Mouse (Mus musculus) left cerebral cortex, adult 8-10 months (tissue): ENCODE measurements around the gene Dmrt2. TPM values are rescaled to one million over a fixed set of nuclear protein-coding genes. Genes with fewer than 3 reads are reported as not detected.
A peak's percentile ranks its signal among the peaks of the same experiment; 100 is the strongest.

Experiments
- DNase-seq, 2 experiments: peaks; one replicate each; pipeline ENCODE4 v3.0.0; 2022; ENCODE audit warnings: low spot score in 2 of 2
- total RNA-seq, 4 experiments: library from RNA; stranded (reverse); gene quantifications; 2 replicates each; pipeline ENCODE4 v1.2.4; 2022

The Dmrt2 gene
- 1 to 10 TPM; 1.1 to 1.8 (median 1.6) TPM for total RNA-seq

- peak in 1 of 2 experiments; percentile 15 for DNase-seq
Measured at GRCm38 (mm10) chr19:25672101-25672950, at the start of gene Dmrt2. Gene Dmrt2 (plus strand): TSS chr19:25672411.

GRCm38 (mm10) chr19:25628490-25628889 lies 43.7 kb upstream of the Dmrt2 start:
- peak in 1 of 2 experiments; percentile 22 for DNase-seq

DNA sequence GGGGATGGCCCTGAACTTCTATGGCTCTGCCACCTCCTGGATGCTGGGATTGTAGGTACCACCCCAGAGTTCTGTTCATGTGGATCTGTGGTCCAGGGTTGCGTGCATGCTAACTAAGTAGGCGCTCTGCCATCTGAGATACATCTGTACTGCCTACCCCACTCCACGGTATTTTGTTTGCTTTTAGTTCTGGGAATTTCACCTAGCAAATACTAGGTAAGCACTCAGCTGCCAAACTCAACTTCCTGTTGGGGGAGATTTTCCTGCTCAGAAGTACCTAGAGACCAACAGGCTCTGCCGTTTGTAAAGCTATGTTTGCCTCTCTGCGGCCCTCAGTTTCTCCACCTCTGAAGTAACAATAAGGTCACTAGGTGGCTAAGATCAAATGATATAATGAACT lies 37.1 kb upstream of the Dmrt2 start:
- no peak for DNase-seq

GRCm38 (mm10) chr19:25635622-25636244 lies 36.5 kb upstream of the Dmrt2 start:
- peak in 1 of 2 experiments; percentile 46 for DNase-seq

DNA sequence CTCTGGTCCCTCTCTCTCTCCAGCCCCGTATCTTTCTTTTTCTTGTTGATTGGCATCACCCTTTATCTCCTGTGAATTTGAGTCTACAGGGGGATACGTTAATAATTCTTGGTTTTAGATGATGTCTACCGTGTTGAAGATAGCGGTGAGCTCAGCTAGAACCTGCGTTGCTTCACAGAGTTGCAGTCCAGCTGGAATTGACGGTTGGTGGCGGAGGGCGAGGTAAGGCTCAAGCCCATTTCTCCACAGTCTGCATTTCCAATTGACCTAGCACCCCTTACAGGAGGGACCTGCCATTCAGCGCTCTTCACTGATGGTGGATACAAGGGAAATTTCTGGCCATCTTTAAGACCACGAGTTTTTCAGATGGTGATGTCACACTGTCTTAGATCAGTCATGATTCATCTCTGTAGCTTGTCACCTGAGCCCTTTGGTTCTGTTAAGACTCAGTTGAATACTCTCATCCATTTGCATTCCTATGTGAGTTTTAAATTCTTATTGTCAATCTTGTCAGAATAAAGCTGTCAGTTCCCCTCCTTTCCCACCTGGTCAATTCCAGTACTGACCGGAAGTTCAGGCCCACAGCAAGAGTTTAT lies 33.3 kb upstream of the Dmrt2 start:
- DNase-seq = no peak

GRCm38 (mm10) chr19:25641786-25642185 lies 30.4 kb upstream of the Dmrt2 start:
- DNase-seq = no peak

- no peak for DNase-seq
Measured at GRCm38 (mm10) chr19:25647136-25647535, 25.1 kb upstream of the Dmrt2 start.

DNA sequence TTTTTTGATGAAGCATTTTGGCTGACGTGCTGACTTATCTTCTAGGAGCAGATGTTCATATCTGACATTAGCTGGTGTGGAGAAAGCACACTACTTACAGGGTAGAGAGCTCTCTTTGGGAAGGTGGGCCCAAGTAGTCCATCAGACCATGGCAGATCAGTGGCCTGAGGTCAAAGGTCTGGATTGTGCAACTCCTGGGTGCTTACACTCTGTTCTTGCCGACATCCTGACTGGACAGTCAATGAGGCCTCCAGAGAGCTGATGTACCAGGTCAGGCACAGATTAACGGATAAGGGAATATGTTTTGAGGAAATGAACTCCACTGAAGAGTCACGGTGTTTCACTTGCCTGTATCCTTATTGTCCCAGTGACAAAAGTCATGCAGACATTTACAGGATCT lies 23.5 kb upstream of the Dmrt2 start:
- no peak for DNase-seq

GRCm38 (mm10) chr19:25650474-25650873 lies 21.7 kb upstream of the Dmrt2 start:
- no peak for DNase-seq

GRCm38 (mm10) chr19:25652560-25652959 lies 19.7 kb upstream of the Dmrt2 start:
- no peak for DNase-seq

GRCm38 (mm10) chr19:25654034-25654749 lies 18.0 kb upstream of the Dmrt2 start:
- DNase-seq = no peak

DNA sequence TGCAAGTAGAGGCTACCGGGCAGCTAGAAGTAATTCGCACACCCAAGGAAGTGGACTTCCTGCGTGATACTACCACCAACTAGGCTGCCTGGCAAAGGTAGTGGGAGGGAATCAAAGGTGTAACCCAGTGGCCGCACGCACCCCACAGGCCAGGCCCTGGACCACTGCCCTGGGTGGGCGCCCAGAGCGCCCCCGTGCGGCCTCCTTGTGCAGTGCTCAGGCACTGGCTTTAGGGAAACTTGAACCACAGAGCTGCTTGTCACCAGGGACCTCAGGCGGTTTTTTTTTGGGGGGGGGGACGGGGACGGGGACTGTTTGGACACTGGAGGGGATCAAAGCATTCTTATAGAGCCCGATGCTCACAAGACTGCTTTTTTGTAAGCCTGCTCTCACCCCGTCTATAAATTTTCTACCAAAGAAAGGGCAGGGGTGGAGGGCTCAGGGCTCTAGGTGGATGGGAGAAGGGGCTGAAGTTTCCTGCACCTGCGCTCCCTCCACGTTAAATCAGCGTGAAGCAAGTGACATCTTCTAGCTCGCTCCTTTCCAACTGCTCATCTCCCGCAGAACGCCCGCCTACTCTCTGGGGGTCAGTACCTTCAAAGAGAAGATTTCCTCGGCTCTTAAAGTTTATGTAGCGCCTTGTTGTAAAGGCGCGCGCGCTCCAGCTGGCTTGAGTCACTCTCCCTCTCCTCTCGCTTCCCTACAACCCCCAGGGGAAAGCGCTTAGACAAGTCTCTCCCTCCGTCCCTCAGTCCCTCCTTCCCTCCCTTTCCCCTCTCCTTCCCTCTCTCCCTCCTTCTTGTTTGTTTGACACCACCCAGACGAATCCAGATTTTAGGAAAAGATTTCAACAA lies 6.5 kb upstream of the Dmrt2 start:
- no peak for DNase-seq

DNA sequence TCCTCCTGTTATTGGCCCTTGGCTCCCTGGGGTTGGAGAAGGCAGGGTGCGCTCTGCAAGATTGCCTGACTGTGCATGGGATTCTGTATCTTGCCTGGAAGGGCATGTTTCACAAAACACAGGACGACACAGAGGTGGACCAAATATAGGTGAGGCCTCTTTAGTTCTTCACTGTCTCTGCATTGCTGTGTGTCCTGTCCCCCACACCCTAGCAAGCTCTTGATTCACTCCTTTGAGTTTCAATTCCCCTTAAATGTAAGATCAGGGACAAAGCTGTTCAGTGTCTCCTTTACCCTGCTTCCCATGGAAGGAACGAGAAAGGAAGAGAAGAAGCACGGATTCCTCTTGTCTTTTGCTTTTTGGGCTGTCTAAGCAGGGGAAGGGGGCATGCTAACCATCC lies 4.4 kb upstream of the Dmrt2 start:
- DNase-seq = no peak

- no peak for DNase-seq
Measured at GRCm38 (mm10) chr19:25669593-25670248, 2.5 kb upstream of the Dmrt2 start.

GRCm38 (mm10) chr19:25670571-25671285 lies 1.5 kb upstream of the Dmrt2 start:
- DNase-seq = no peak

- no peak for DNase-seq
Measured at GRCm38 (mm10) chr19:25671681-25672080, 530 bp upstream of the Dmrt2 start.

GRCm38 (mm10) chr19:25673224-25674055 lies 1.2 kb downstream of the Dmrt2 start:
- DNase-seq = peak; percentile 7

DNA sequence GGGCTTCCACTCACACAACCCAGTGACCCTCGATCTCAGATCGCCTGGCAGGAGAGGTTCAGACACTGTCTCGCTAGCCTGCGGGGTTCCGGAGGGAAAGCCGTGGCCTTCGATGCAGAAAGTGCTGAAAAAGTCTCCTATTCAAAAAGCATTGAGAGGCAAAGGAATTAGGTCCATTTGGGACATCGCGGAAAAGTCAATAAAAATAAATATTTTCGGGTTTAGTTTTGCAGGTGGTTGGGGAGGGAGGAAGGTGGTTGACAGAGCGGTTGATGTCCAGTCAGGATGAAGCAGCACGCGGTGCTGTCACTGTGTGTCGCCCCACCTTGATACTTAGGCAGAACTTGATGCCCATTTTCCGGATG lies 1.8 kb downstream of the Dmrt2 start:
- DNase-seq = no peak

GRCm38 (mm10) chr19:25674744-25675143 lies 2.5 kb downstream of the Dmrt2 start:
- DNase-seq = no peak
